Mouse (Mus musculus) bone marrow, adult 2 months (tissue): Measurements from ENCODE around the gene Edn1.

Source experiments
- CTCF ChIP-seq: fragments of 200-500 bp; IDR thresholded peaks from 2 replicates; pipeline ENCODE4 v1.5.1; 2011; ENCODE audit warnings: low read length, control low read depth; ENCODE audit not compliant: control insufficient read depth, insufficient read depth
- POLR2A ChIP-seq: fragments of 200-500 bp; IDR thresholded peaks from 2 replicates; pipeline ENCODE4 v1.6.1; 2011; ENCODE audit warnings: low read depth, mild to moderate bottlenecking, control low read depth, low read length, borderline replicate concordance; ENCODE audit not compliant: control insufficient read depth

GRCm38 (mm10) chr13:42345439-42345838, 44.2 kb downstream of the Edn1 start:
- no peak for TF ChIP-seq POLR2A
- no peak for TF ChIP-seq CTCF
